Mouse (Mus musculus) E14TG2a.4 (cell line): Measurements from ENCODE around the gene Dcdc2a.

Experiments
- CTCF ChIP-seq: conservative IDR thresholded peaks from 2 replicates; pipeline ENCODE4 v1.5.1; 2014; ENCODE audit warnings: low read length
- NANOG ChIP-seq: IDR thresholded peaks from 2 replicates; pipeline ENCODE4 v1.6.1; 2014; ENCODE audit warnings: borderline replicate concordance, low read length, mixed read lengths

DNA sequence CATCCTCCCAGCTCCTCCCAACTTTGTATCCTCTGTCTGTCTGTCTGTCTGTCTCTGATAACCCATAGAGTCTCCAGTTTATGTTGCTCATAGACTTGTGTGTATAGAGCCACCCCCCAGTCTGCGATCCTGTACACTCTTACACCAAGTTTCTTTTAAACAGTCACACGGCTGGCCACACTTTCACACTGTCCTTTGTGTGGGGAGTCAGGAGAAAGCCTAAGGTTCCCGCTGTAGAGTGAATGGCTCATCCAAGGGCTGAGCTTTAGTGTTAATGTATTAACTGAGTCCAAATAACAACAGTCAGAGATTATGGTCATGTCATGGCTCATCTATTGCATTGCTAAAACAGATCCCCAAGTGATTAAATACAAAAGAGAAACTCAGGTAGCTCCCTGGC, 87.3 kb downstream of the Dcdc2a start:
- TF ChIP-seq NANOG (no peak), CTCF (no peak)
